Mouse (Mus musculus): ENCODE data around the gene Aloxe3.

Aloxe3 gene

DNA sequence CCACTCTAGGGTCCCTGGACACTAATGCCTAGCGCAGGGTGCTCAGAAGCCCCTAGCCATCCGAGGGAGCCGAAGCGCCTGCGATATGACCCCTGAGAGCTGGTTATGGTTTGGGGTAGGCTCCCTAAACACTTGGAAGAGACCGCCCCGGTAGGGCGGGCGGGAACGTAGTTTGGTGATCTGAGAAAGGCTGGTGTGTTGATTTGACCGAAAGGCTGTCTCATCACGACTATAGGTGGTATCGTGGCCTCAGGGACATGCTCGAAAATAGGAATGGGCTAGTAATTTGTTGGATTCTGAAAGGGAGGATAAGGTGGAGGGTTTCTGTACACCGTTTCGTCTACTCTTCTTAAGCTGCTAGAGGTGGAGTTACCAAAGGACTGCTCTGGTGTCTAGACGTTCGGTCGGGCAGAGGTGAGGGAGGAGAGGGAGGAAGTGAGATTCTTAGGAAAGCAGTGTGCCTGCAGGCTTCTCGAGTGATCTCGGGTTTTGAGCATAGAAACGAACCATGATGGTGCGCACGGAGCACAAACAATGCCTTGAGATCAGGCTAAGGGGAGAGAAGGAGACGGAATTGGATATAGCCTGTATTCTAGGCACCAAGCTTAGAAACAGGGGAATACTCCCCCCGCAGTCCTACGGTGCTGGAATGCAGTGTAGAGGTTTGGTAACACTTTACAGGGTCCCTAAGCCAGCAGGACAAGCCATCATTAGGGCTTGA lies 30.0 kb upstream of the Aloxe3 start:
- DNase-seq (ENCODE audit: low read depth, low spot score), result no peak

DNA sequence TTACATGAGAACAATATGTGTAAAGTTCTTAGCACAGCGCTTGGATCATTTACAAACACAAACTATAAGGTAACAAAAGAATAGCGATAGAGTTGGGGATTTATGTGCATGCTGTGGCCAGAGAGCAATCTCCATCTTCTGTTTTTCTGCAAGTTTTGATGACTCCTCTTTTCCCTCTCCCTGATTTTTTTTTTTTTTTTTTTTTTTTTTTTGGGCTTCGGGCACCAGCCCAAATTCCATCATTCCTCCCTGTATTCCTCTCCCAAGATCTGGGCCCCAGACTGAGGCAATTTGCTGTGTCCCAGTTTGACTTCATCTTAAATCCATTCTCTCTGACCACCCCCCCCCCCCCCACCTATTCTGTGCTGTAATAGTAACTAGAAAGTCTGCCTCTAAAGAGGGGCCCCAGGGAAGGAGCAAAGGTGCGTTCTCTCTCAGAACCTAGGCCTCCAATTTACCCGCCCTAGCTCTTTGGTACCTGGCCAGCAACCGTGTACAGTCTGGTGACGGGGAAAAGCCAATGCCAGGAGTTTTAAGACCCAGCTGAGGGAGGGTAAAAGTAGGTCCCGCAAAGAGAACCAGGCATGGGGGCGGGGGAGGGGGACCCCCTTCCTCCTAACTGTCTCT lies 29.2 kb upstream of the Aloxe3 start:
- DNase-seq (ENCODE audit: low read depth, low spot score), result no peak

GRCm38 (mm10) chr11:69096987-69097900 lies 28.5 kb upstream of the Aloxe3 start:
- no peak for DNase-seq (ENCODE audit: low read depth, low spot score)

DNA sequence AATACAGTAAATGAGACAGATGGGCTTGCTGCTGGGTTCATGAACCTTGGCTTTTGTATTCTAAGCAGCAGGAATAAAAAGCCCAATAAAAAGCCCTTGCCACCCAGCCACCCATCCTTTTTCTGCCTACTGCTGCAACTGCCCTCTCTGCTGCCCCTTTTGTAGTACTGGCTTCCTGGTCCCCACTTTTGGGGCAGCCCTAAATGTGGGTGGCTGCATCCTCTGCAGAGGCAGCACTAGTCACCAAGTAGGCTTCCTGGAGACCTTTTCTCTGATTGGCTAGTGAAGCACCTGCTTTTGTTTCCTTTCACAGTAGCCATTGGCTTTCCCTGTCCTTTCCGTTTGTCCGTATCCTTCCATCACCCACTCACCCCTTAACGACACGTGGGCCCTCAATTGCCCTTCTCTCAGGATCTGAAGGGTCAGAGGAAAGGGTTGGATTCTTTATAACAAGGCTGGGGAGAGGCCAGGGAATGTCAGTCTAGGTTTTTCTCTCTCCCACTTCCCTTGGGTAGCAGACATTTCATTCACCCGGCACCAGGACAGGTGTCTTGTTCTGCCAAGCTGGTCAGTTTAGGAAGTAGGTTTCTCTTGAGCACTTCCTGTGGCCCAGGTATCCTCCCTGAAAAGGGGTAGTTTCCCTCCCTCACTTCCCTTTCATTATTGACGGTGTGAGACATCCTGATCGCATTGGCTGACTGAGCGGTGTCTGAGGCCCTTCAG lies 27.5 kb upstream of the Aloxe3 start:
- DNase-seq (ENCODE audit: low read depth, low spot score), result no peak

DNA sequence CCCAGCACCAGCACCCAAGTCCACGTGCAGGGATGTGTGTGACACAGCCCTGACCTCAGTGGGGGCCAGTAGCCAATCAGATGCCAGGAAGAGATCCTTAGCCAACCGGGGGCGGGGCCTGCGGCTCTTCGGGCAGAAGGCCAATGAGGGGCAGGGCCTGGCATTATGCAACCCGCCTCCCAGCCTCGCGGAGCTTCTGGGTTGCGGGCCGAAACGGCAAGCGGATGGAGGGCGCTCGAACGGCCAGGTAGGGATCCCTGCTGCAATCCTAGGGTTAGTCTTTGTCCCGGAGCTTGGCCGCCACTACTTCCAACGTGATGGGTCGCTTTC lies 27.0 kb upstream of the Aloxe3 start:
- no peak for DNase-seq (ENCODE audit: low read depth, low spot score)

- DNase-seq (ENCODE audit: low read depth, low spot score), result no peak
Observed at GRCm38 (mm10) chr11:69099177-69099914, 26.4 kb upstream of the Aloxe3 start.

DNA sequence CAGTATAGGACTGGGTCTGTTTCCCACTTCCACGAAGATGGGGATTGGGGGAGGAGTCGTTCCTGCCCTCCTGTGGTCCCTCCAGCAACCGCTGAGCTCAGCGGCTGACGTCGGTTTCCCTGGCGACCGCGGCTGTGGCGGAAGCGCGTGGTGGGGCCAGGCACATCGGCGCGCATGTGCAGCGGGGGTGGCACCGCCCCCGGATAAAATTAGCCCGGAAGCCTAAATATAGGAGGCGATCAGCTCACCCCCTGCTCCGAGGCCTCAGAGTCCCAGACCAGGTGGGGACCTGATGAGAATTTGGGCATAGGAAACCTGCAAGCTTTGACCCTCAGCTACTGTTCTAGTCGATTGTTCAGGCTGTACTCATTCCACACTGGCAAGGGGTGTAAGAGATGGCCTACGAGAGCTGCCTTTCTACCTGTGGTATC lies 25.8 kb upstream of the Aloxe3 start:
- DNase-seq (ENCODE audit: low read depth, low spot score), result no peak

GRCm38 (mm10) chr11:69100639-69101360 lies 24.9 kb upstream of the Aloxe3 start:
- DNase-seq (ENCODE audit: low read depth, low spot score), result no peak

- DNase-seq (ENCODE audit: low read depth, low spot score), result no peak
Observed at GRCm38 (mm10) chr11:69101604-69102402, 23.9 kb upstream of the Aloxe3 start.

DNA sequence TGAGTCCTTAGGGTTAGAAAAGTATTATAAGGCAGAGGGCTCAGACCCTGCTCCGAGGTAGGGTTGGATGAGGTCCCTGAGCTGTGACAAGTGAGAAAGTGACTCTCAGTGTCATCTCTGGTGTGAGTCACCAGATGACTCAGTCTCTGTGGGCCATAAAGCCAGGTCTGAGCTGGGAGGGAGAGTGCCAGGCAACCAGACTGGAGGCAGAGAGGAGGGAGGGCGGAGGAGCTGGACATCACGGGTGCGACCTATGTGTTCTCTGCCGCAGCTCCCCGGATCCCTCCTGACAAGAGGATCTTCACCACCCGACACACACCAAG lies 23.3 kb upstream of the Aloxe3 start:
- no peak for DNase-seq (ENCODE audit: low read depth, low spot score)

GRCm38 (mm10) chr11:69103121-69103520 lies 22.6 kb upstream of the Aloxe3 start:
- DNase-seq (ENCODE audit: low read depth, low spot score), result no peak

GRCm38 (mm10) chr11:69103531-69104435 lies 21.9 kb upstream of the Aloxe3 start:
- DNase-seq (ENCODE audit: low read depth, low spot score), result no peak

GRCm38 (mm10) chr11:69104487-69104886 lies 21.2 kb upstream of the Aloxe3 start:
- no peak for DNase-seq (ENCODE audit: low read depth, low spot score)

GRCm38 (mm10) chr11:69105227-69105626 lies 20.5 kb upstream of the Aloxe3 start:
- DNase-seq (ENCODE audit: low read depth, low spot score), result no peak

GRCm38 (mm10) chr11:69105796-69106195 lies 19.9 kb upstream of the Aloxe3 start:
- DNase-seq (ENCODE audit: low read depth, low spot score), result no peak

DNA sequence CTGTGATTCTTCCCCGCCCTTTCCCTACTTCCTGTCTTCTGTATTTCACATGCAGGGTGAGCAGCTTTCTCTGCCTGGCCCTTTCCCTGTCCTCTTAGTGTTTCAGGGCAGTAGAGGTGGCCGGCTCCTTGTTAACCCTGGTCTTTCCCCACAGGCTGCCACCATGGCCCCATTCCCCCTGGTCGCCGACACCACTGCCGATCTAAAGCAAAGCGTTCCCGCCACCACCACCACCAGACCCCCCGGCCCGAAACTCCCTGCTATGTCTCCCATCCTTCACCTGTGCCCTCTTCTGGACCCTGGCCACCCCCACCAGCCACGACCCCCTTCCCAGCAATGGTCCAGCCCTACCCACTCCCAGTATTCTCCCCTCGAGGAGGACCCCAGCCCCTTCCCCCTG lies 19.4 kb upstream of the Aloxe3 start:
- DNase-seq (ENCODE audit: low read depth, low spot score), result no peak

GRCm38 (mm10) chr11:69106842-69107241 lies 18.9 kb upstream of the Aloxe3 start:
- DNase-seq (ENCODE audit: low read depth, low spot score), result no peak

DNA sequence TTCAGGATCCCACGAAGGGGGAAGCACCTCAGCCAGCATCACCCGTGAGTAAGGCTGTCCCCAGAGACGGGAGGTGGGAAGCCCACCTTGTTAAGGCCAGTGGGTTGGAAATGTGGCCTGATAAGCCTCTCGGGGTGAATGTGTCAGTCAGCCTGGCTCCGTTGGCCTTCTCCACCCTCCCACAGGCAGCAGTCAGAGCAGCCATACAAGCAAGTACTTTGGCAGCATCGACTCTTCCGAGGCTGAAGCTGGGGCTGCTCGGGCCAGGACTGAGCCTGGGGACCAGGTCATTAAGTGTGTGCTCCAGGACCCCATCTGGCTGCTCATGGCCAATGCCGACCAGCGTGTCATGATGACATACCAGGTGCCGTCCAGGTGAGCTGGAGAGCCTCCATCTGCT lies 18.0 kb upstream of the Aloxe3 start:
- DNase-seq (ENCODE audit: low read depth, low spot score), result no peak

GRCm38 (mm10) chr11:69108223-69108622 lies 17.5 kb upstream of the Aloxe3 start:
- DNase-seq (ENCODE audit: low read depth, low spot score), result no peak
